Mouse (Mus musculus) limb, embryonic 10.5 days (tissue): ENCODE measurements around the gene Il4ra. TPM values are rescaled to one million over a fixed set of nuclear protein-coding genes. Genes with fewer than 3 reads are reported as not detected.

ENCODE experiments used
- DNase-seq: peaks from one replicate; pipeline ENCODE4 v3.0.0-alpha.2; 2017; ENCODE audit warnings: low spot score
- H3K27ac ChIP-seq: fragments of 300-500 bp; sonication (generic); 2 replicates; pipeline ENCODE4 v1.5.1; 2016; ENCODE audit warnings: mild to moderate bottlenecking
- H3K27me3 ChIP-seq: fragments of 300-500 bp; sonication (generic); 2 replicates; pipeline ENCODE4 v1.6.1; 2016; ENCODE audit warnings: low read depth, mild to moderate bottlenecking; ENCODE audit not compliant: poor library complexity, severe bottlenecking
- H3K36me3 ChIP-seq: fragments of 300-500 bp; sonication (generic); 2 replicates; pipeline ENCODE4 v1.6.1; 2016; ENCODE audit warnings: mild to moderate bottlenecking, moderate library complexity
- H3K4me1 ChIP-seq: fragments of 300-500 bp; sonication (generic); 2 replicates; pipeline ENCODE4 v1.6.1; 2016
- H3K4me3 ChIP-seq: fragments of 300-500 bp; sonication (generic); 2 replicates; pipeline ENCODE4 v1.5.1; 2016; ENCODE audit warnings: mild to moderate bottlenecking, moderate library complexity
- H3K9me3 ChIP-seq: fragments of 300-500 bp; sonication (generic); replicated peaks from 2 replicates; pipeline ENCODE4 v1.6.1; 2016; ENCODE audit warnings: mild to moderate bottlenecking
- WGBS: fragments of 180-500 bp; shearing (Covaris S2); methylation state at CpG from one replicate; pipeline ENCODE4 v1.1.7; 2016; 5-methylcytosine and 5-hydroxymethylcytosine counted together
- polyA plus RNA-seq: library from polyadenylated mRNA; unstranded; fragments of >200 nt; fragmentation: Nextera tagmentation; extraction: Ambion mirVana; gene quantifications from 2 replicates; pipeline ENCODE4 v1.2.1, GENCODE M21; 2016

Il4ra gene
- polyA plus RNA-seq, 1 experiment from 2014 or later = 4.2 TPM

DNA sequence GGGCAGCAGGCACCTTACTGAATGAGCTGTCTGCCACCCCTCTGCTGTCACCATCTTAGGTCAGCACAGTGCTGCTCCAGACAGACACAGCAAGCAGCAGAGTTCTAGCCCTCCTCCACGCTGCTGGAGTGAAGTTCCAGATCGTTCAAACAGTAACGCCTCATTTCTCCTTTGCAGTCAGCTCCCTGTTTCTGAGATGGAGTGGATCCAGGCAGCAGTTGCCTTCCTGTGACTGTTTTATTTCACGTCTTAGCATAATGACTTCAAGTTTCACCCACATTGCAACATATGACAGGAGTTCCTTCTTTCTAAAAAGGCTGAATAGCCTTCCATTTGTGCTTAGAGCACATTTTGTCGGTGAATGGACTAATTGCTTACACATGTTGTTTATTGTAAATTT is 61.7 kb downstream of the Il4ra start:
- 75% methylated on average over 5 of the region's 5 CpGs for WGBS
- Histone ChIP-seq H3K9me3 (no peaks in the 10 kb centered on the region), H3K36me3 (no peaks in the 10 kb centered on the region), H3K4me1 (no peaks in the 10 kb centered on the region), H3K27me3 (no peaks in the 10 kb centered on the region), H3K27ac (no peak overlapping the region), H3K4me3 (no peak overlapping the region)
- DNase-seq = no peak

DNA sequence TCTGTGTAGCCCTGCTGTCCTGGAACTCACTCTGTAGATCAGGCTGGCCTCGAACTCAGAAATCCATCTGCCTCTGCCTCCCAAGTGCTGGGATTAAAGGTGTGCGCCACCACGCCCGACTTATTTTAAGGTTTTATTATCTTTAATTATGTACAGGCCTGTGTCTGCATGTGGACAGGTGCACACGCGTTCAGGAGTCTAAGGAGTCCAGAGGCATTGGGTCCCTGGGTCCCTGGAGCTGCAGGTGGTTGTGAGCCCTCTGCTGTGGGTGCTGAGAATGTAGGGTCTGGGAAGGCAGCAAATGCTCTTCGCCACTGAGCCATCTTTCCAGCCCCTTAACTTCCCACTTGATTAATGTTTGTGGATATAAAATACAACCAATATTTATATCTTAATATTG is 63.5 kb downstream of the Il4ra start:
- Histone ChIP-seq H3K4me1 (no peaks in the 10 kb centered on the region), H3K36me3 (no peaks in the 10 kb centered on the region), H3K27me3 (no peaks in the 10 kb centered on the region), H3K27ac (no peak overlapping the region), H3K9me3 (no peaks in the 10 kb centered on the region), H3K4me3 (no peak overlapping the region)
- no peak for DNase-seq
- 92% methylated on average over 7 of the region's 7 CpGs for WGBS

DNA sequence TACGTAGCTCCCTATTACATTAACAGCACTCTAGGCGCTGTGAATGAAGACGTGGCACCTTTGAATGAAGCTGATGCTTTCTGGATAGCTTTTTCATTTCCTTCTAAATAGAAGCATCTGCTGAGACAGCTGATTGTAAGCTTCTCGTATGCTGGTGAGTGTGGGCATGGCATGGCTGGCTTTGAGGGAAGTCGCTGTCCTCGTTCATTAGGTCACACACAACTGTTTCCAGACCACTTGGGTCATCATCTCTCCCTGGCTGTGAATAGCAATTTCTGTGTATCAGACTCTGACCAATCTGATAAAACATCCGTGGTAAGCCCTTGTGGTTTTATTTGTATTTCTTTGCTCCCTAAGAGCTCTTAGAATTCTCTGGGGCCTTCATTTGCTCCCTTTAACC is 66.1 kb downstream of the Il4ra start:
- Histone ChIP-seq H3K9me3 (no peaks in the 10 kb centered on the region), H3K36me3 (no peaks in the 10 kb centered on the region), H3K27me3 (no peaks in the 10 kb centered on the region), H3K4me3 (no peak overlapping the region), H3K4me1 (peaks cover 11% of the 10 kb centered on the region; the same call in 1 of the 2 replicates), H3K27ac (no peak overlapping the region)
- no peak for DNase-seq
- 82% methylated on average over 7 of the region's 7 CpGs for WGBS

DNA sequence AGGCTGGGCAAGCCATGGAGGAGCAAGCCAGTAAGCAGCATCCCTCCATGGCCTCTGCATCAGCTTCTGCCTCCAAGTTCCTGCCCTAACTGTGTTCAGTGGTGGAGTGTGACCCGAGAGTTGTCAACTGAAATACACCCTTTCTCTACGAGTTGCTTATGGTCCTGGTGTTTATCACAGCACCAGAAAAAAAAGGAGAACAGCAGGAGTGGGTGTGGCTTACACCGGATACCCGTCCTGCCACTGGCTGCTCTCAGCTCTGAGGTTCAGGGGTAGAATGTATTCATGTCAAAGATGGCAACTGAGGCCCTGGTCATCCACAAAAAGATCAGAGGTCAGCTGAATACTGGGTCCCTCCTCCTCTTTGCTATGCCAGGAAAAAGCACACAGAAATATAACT is 68.2 kb downstream of the Il4ra start:
- no peaks in the 10 kb centered on the region for H3K9me3 ChIP-seq
- H3K4me3 ChIP-seq = no peak overlapping the region
- H3K27me3 ChIP-seq = no peaks in the 10 kb centered on the region
- H3K27ac ChIP-seq = no peak overlapping the region
- no peaks in the 10 kb centered on the region for H3K36me3 ChIP-seq
- peaks cover 11% of the 10 kb centered on the region; the same call in 1 of the 2 replicates for H3K4me1 ChIP-seq
- 77% methylated on average over 4 of the region's 4 CpGs for WGBS
- DNase-seq = no peak

DNA sequence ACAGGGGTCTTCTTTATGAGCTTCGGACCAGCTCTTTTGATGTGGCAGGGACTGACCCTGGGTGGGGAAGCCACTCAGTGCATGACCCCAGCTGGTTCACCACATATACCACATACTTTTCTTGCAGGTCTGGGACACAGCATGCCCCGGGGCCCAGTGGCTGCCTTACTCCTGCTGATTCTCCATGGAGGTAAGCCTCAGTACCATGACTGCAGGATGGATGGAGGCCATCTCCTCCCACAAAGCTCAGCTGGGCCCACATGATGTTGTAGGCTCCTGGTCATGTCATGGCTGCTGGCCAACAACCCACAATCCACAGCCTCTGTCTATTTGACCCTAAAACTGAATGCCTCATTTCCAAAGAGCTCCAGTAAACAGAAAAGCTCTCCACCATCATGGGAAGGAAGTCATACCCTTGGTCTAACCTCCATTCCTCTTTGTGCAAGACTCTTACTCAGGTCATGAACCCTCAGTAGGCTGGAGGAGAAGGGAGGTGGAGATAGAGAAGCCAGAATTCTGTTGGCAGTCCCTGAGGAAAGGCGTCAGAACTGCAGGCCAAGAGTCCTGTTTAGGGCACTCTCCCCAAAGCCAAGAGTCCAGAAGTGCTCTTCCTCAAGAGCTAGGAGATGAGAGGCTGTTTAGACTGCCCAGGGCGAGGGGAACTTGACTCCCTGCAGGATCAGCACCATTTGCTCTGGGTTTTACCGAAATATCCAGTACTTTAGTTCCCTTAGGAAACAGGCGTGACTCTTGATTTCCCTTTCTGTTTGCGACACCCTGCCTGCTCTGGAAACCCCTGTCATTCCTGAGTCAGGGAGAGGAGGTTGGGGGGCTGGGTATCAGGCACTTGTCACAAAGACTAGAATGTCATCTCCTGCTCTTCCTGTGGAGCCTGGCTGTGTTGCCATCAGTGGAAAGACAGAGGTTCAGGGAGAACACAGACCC is 71.1 kb downstream of the Il4ra start:
- DNase-seq = no peak
- Histone ChIP-seq H3K27me3 (no peaks in the 10 kb centered on the region), H3K36me3 (no peaks in the 10 kb centered on the region), H3K4me3 (no peak overlapping the region), H3K27ac (no peak overlapping the region), H3K9me3 (no peaks in the 10 kb centered on the region), H3K4me1 (peaks cover 16% of the 10 kb centered on the region)
- 66% methylated on average over 7 of the region's 7 CpGs for WGBS

DNA sequence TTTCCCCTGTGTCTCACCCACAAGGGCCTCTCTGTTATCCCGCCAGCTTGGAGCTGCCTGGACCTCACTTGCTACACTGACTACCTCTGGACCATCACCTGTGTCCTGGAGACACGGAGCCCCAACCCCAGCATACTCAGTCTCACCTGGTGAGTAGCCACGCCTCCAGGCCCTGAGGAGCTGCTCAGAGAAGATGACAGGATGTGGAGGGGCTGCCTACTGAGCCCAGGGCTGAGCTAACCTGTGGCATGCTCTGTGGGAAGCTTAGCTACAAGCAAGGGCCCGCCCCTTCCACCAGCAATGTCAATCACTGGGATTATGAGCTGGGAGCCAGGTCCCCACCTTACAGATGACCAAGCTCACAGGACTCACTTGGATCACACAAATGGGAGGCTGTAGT is 73.3 kb downstream of the Il4ra start:
- 76% methylated on average over 4 of the region's 4 CpGs for WGBS

DNA sequence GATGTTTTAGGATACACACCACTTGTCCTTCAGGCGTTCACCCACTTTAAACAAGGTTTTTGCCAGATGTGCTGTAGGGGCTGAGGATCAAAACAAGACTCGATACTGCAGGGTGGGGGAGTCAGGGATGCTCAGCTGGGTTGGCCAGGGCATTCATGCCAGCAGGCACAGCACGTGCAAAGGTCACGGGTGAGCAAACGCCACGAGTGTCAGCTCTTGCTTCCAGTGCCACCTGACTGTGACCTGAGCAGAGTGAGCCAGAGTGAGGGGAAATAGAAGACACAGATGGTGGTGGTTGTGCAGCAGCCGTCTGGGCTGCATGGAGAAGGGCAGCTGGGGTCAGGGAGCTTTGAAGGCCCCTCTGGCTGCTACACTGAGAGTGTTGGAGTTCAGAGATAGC is 73.9 kb downstream of the Il4ra start:
- Histone ChIP-seq H3K36me3 (no peaks in the 10 kb centered on the region), H3K27me3 (no peaks in the 10 kb centered on the region), H3K4me1 (peaks cover 16% of the 10 kb centered on the region), H3K9me3 (no peaks in the 10 kb centered on the region), H3K4me3 (no peak overlapping the region), H3K27ac (no peak overlapping the region)
- WGBS = 56% methylated on average over 7 of the region's 7 CpGs
- no peak for DNase-seq

More for the DNA sequence above, 73.3 kb downstream of the Il4ra start:
- no peak overlapping the region for H3K27ac ChIP-seq
- peaks cover 16% of the 10 kb centered on the region for H3K4me1 ChIP-seq
- no peak for DNase-seq
- no peaks in the 10 kb centered on the region for H3K27me3 ChIP-seq
- no peaks in the 10 kb centered on the region for H3K36me3 ChIP-seq
- no peak overlapping the region for H3K4me3 ChIP-seq
- H3K9me3 ChIP-seq = no peaks in the 10 kb centered on the region

Other genes starting within 250 kb of the Il4ra start
- gene Kdm8, start 107.4 kb upstream of the Il4ra start, polyA plus RNA-seq = 18.7 and 19.5 TPM in 2 replicates
- 123 and 129 TPM in 2 replicates for gene Nsmce1, start 60.5 kb upstream of the Il4ra start, polyA plus RNA-seq
- gene Il21r, start 51.3 kb downstream of the Il4ra start, polyA plus RNA-seq = 0.19 and 0.21 TPM in 2 replicates
- gene Gtf3c1, start 155.7 kb downstream of the Il4ra start, polyA plus RNA-seq = 44.4 and 50.6 TPM in 2 replicates
- gene D430042O09Rik, start 155.8 kb downstream of the Il4ra start, polyA plus RNA-seq = 9.0 and 9.7 TPM in 2 replicates